Mouse (Mus musculus) heart, postnatal 0 days (tissue): ENCODE data around the gene Agbl1.

Experiments used
- CTCF ChIP-seq: IDR thresholded peaks from 2 replicates; pipeline ENCODE4 v1.5.1; 2016; ENCODE audit warnings: antibody characterized with exemption, control low read depth, low read depth
- EP300 ChIP-seq: IDR thresholded peaks from 2 replicates; pipeline ENCODE4 v1.6.1; 2016; ENCODE audit warnings: antibody characterized with exemption, low read depth

- no peak for TF ChIP-seq EP300
- TF ChIP-seq CTCF, result no peak
Measured at GRCm38 (mm10) chr7:76904096-76904495, 674.4 kb downstream of the Agbl1 start.
